In genomic region chr3:31229281-31229680, GRCm38 (mm10) we compare ENCODE assay signal across 7 mouse cellular contexts.
"Had no signal": no experiment of that assay in that cellular context is flagged by ENCODE, and none has a peak within 500 bp of the region (broad histone marks: within the 10 kb centered on the region; RNA-seq: fewer than 3 reads in every experiment).

No protein-coding gene starts in this region.

- DNase-seq: kidney, adult 8-10 months; kidney, postnatal 4 days; lung, embryonic 14.5 days; lung, postnatal 10 days; lung, postnatal 4 days; midbrain, embryonic 14.5 days; thymus, postnatal 36 days had no signal
